Mouse (Mus musculus) liver, adult (tissue): ENCODE data around the gene Gm5065.

Experiments
- GATA4 ChIP-seq: IDR thresholded peaks from 2 replicates; pipeline ENCODE4 v1.6.1; 2014; ENCODE audit warnings: mild to moderate bottlenecking, low read length; ENCODE audit not compliant: insufficient replicate concordance

Gene Gm5065

GRCm38 (mm10) chr7:5350237-5350636, at the start of gene Gm5065:
Gene Gm5065 (plus strand): TSS chr7:5350537.
- TF ChIP-seq GATA4: no peak

- TF ChIP-seq GATA4: no peak
Observed at GRCm38 (mm10) chr7:5327511-5327910, 22.8 kb upstream of the Gm5065 start.

GRCm38 (mm10) chr7:5350935-5351334, 598 bp downstream of the Gm5065 start, which contains the start of gene Nlrp2:
Gene Nlrp2 (minus strand): TSS chr7:5351035.
- TF ChIP-seq GATA4: no peak

DNA sequence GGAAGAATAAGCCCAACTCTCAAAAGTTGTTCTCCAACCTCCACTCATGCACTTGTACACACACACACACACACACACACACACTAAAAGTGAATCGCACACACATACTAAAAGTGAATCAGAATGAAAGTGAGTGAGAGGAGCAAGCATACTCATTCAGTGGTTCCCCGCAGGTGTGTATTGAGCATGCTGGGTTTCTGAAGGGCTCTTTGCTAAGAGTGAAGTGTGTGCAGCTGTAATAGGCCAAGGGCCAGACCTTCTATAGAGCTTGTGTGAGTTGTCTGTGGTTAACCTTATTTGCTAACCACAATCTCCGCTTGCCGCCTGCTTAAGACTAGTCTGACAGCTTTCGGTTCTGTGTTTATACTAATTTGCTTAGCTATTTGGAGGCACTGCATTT, 13.3 kb downstream of the Gm5065 start:
- no peak for TF ChIP-seq GATA4

DNA sequence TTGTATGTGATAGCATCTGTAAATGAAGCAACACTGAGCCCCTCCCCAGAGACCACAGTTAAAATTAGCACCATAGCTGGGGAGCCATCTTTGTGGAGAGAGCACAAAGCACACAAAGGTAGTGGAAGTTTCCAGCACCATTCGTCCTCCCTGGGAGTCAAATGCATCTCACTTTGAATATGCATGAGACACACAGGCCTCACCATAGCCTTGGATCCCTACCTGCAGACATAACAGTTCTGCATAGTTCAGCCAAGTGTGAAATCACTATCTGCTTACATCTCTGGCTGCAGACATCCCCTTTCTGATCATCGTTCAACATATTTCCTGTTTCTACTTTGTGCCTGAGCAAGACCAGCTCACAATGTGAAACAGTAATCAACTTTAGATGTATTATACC, 16.4 kb downstream of the Gm5065 start:
- TF ChIP-seq GATA4: no peak

- no peak for TF ChIP-seq GATA4
Observed at GRCm38 (mm10) chr7:5406201-5406600, 55.9 kb downstream of the Gm5065 start.
